27 mouse cellular contexts compared by ENCODE assay signal in the genomic region with DNA sequence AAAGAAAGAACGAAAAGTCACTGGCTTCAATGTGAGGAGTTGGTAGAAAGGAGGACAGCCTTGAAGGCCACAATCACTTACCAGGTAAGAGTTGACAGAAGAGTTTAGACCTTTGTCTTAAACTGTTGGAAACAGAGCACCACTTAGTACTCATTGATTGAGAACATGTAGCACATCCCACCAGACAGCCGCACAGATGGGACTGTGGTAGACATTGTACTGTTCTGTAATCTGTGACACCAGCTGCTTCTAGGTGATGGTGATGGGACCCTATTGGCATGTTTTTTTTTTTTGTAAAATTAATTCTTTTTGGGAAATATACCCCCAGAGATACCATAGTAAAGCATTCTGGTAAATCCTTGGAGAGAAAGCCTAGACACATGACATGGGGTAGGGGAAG. TPM values are rescaled to one million over a fixed set of nuclear protein-coding genes. Genes with fewer than 3 reads are reported as not detected.
DNase-seq lines count a peak whose midpoint lies in the region; ATAC-seq and TF ChIP-seq lines count a peak whose summit lies in the region.
"Had no signal": no experiment of that assay in that cellular context is flagged by ENCODE, and none has a peak within 500 bp of the region (broad histone marks: within the 10 kb centered on the region; RNA-seq: fewer than 3 reads in every experiment).

No protein-coding gene starts in this region.

- H3K4me1 ChIP-seq in midbrain, embryonic 16.5 days (ENCODE audit: control insufficient read depth, insufficient read depth, low read length): no peaks in the 10 kb centered on the region

- H3K9me3 ChIP-seq in midbrain, embryonic 16.5 days (replicated peaks; ENCODE audit: control insufficient read depth, low read length, poor library complexity, severe bottlenecking): no peaks in the 10 kb centered on the region
- H3K9me3 ChIP-seq: G1E had no signal

- H3K27me3 ChIP-seq in midbrain, embryonic 16.5 days (ENCODE audit: control insufficient read depth, insufficient read depth, low read depth, low read length): no peaks in the 10 kb centered on the region
- H3K27me3 ChIP-seq: CH12.LX, Patski had no signal

- ATAC-seq in midbrain, embryonic 16.5 days: no peak
- ATAC-seq: activated CD4-positive, CD25-positive, alpha-beta regulatory T cell, adult 4 months; CD4-positive, CD25-positive, alpha-beta regulatory T cell, adult 4 months; Patski had no signal

- peak overlapping the region; percentile 43; the same call in 1 of the 2 replicates for H3K27ac ChIP-seq in layer of hippocampus, adult 2 months
- H3K27ac ChIP-seq in midbrain, embryonic 16.5 days (ENCODE audit: low read length): no peak overlapping the region

- H3K36me3 ChIP-seq in midbrain, embryonic 16.5 days (ENCODE audit: control insufficient read depth, insufficient read depth, low read length): peaks cover 22% of the 10 kb centered on the region

- 96% methylated on average over 2 of the region's 2 CpGs for WGBS in midbrain, embryonic 16.5 days

- no peak overlapping the region for H3K9ac ChIP-seq in midbrain, embryonic 16.5 days (ENCODE audit: low read depth, low read length)

- peak in 1 of 2 experiments; percentile 29 for DNase-seq in layer of hippocampus, adult 2 months (ENCODE audit: low spot score in 2 of 2)
- DNase-seq in layer of hippocampus, adult 8-10 months (ENCODE audit: low spot score in 2 of 2): no peak
- peak; percentile 53 for DNase-seq in layer of hippocampus, adult 9-11 months
- no peak for DNase-seq in layer of hippocampus, adult 11-12 months (ENCODE audit: low spot score)
- peak; percentile 27 to 34 for DNase-seq in layer of hippocampus, postnatal 36 days
- DNase-seq in layer of hippocampus, postnatal 25 days (ENCODE audit: extremely low spot score in 1 of 2, low spot score in 1 of 2): no peak
- peak; percentile 16 for DNase-seq in brain, adult 2 months (ENCODE audit: low read depth, low spot score)
- DNase-seq: adrenal gland, adult 2 months; adrenal gland, adult 8-10 months; adrenal gland, postnatal 10 days; adrenal gland, postnatal 14 days; adrenal gland, postnatal 25 days; adrenal gland, postnatal 36 days; B cell, adult 2 months; cerebellum, adult 11 months; cerebellum, adult 11-12 months; cerebellum, adult 18-20 months had no signal

- H3K4me2 ChIP-seq in midbrain, embryonic 16.5 days (ENCODE audit: low read length): no peak overlapping the region

- no peak for TF ChIP-seq CTCF in layer of hippocampus, adult 2 months (conservative IDR thresholded peaks at IDR 0.05)

- no peak overlapping the region for H3K4me3 ChIP-seq in layer of hippocampus, adult 2 months
- no peak overlapping the region for H3K4me3 ChIP-seq in midbrain, embryonic 16.5 days (ENCODE audit: low read depth, low read length)

RNA-seq across cellular contexts. Expression of a gene that starts 41.6 kb away (rescaled TPM):
- total RNA-seq in layer of hippocampus, adult 2 months (2021): 10 to 100 TPM; 82.5 to 86.7 TPM
- total RNA-seq in layer of hippocampus, adult 8-10 months (2022): 10 to 100 TPM; 74.6 to 86.5 (median 79.1) TPM
- total RNA-seq in layer of hippocampus, postnatal 36 days (2021): 10 to 100 TPM; 84.4 to 85.8 TPM
- total RNA-seq in layer of hippocampus, postnatal 25 days (2021): 10 to 100 TPM; 89.4 to 97.0 TPM
- 99.4 and 109 TPM in 2 replicates for polyA plus RNA-seq in midbrain, embryonic 16.5 days (2015; fragmentation: Nextera tagmentation; extraction: Ambion mirVana)

RNA-seq across cellular contexts. Expression of a gene that starts 54.0 kb away (rescaled TPM):
- total RNA-seq in layer of hippocampus, adult 2 months (2021): not detected
- under 1 TPM in 1 of 4 experiments, not detected in 3; 0.97 TPM for total RNA-seq in layer of hippocampus, adult 8-10 months (2022)
- not detected for total RNA-seq in layer of hippocampus, postnatal 36 days (2021)
- total RNA-seq in layer of hippocampus, postnatal 25 days (2021): not detected
- polyA plus RNA-seq in midbrain, embryonic 16.5 days (2015; fragmentation: Nextera tagmentation; extraction: Ambion mirVana): 0.93 and 15.3 TPM in 2 replicates
- total RNA-seq: adrenal gland, adult 18-20 months; adrenal gland, adult 2 months; adrenal gland, adult 8-10 months; adrenal gland, postnatal 10 days; adrenal gland, postnatal 14 days; adrenal gland, postnatal 25 days; adrenal gland, postnatal 36 days; adrenal gland, postnatal 4 days; CH12.LX; G1E; MEL had no signal
- polyA plus RNA-seq: activated CD4-positive, CD25-positive, alpha-beta regulatory T cell, adult 4 months; adrenal gland, adult 2 months; C2C12; CD4-positive, CD25-positive, alpha-beta regulatory T cell, adult 4 months; G1E; Patski had no signal

Comparison
In these comparisons a context has a peak if more than half of its experiments do, and no peak if none do; other contexts are left out.
1. DNase-seq: peak in layer of hippocampus, adult 9-11 months (single experiment), layer of hippocampus, postnatal 36 days (2 of 2) and brain, adult 2 months (single experiment); none in layer of hippocampus, adult 8-10 months (0 of 2), layer of hippocampus, adult 11-12 months (single experiment) and layer of hippocampus, postnatal 25 days (0 of 2).